Mouse (Mus musculus) embryonic facial prominence, embryonic 11.5 days (tissue): ENCODE data around the gene Fmo6. TPM values are rescaled to one million over a fixed set of nuclear protein-coding genes. Genes with fewer than 3 reads are reported as not detected.

Experiments used
- ATAC-seq: fragments of 200-750 bp; cut with Nextera tagmentation; replicated peaks from 2 replicates; pipeline ENCODE4 v1.8.0; 2017; ENCODE audit warnings: low read depth; ENCODE audit not compliant: insufficient number of reproducible peaks, low FRiP score, low TSS enrichment
- DNase-seq: peaks from one replicate; pipeline ENCODE4 v3.0.0-alpha.2; 2015; ENCODE audit warnings: low spot score
- H3K27ac ChIP-seq: fragments of 300-500 bp; sonication (generic); replicated peaks from 2 replicates; pipeline ENCODE4 v1.5.1; 2014; ENCODE audit warnings: mild to moderate bottlenecking, low read depth, low read length, control low read depth
- H3K27me3 ChIP-seq: fragments of 300-500 bp; sonication (generic); 2 replicates; pipeline ENCODE4 v1.6.1; 2014; ENCODE audit warnings: mild to moderate bottlenecking, low read length, moderate library complexity, mixed read lengths; ENCODE audit not compliant: control insufficient read depth, insufficient read depth
- H3K36me3 ChIP-seq: fragments of 300-500 bp; sonication (generic); replicated peaks from 2 replicates; pipeline ENCODE4 v1.6.1; 2014; ENCODE audit warnings: low read depth, mild to moderate bottlenecking, low read length, moderate library complexity, mixed read lengths; ENCODE audit not compliant: control insufficient read depth, insufficient read depth
- H3K4me1 ChIP-seq: fragments of 300-500 bp; sonication (generic); 2 replicates; pipeline ENCODE4 v1.6.1; 2014; ENCODE audit warnings: low read length, mixed read lengths; ENCODE audit not compliant: control insufficient read depth, insufficient read depth
- H3K4me2 ChIP-seq: fragments of 300-500 bp; sonication (generic); 2 replicates; pipeline ENCODE4 v1.6.1; 2014; ENCODE audit warnings: low read depth, mild to moderate bottlenecking, control low read depth, low read length, moderate library complexity
- H3K4me3 ChIP-seq: fragments of 300-500 bp; sonication (generic); 2 replicates; pipeline ENCODE4 v1.5.1; 2014; ENCODE audit warnings: low read depth, low read length, control low read depth
- H3K9ac ChIP-seq: fragments of 300-500 bp; sonication (generic); replicated peaks from 2 replicates; pipeline ENCODE4 v1.6.1; 2014; ENCODE audit warnings: mild to moderate bottlenecking, control low read depth, low read length
- H3K9me3 ChIP-seq: fragments of 300-500 bp; sonication (generic); replicated peaks from 2 replicates; pipeline ENCODE4 v1.6.1; 2016; ENCODE audit warnings: mild to moderate bottlenecking, low read length, inconsistent platforms, mixed read lengths; ENCODE audit not compliant: control insufficient read depth
- WGBS: fragments of 180-500 bp; shearing (Covaris S2); extraction: QIAGEN DNeasy Blood & Tissue Kit; methylation state at CpG from one replicate; pipeline ENCODE4 v1.1.7; 2014; 5-methylcytosine and 5-hydroxymethylcytosine counted together
- polyA plus RNA-seq: library from polyadenylated mRNA; unstranded; fragments of >200 nt; fragmentation: Nextera tagmentation; extraction: Ambion mirVana; gene quantifications from 2 replicates; pipeline ENCODE4 v1.2.1, GENCODE M21; 2014

Fmo6 gene
- polyA plus RNA-seq, 1 experiment from 2014 or later = not detected

DNA sequence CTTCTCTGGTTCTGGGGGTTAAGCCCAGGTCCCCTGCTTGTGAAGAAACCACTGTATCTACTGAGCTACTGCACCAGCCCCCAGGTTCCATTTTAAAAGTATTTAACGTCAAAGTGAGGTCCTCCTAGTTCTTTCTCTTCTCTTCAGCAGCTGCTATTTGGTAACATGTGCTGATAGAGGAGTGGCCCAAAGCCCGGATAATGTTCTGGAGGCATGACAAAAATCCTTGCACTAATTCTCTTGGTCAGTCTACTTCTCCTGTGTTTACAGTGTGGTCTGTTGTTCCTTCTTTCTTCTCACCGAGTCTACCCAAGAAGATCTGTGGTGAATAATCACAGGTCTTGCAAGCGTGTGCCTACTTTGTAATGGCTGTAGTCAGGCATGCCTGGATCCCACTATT, 54.6 kb downstream of the Fmo6 start:
- no peak for ATAC-seq
- Histone ChIP-seq H3K4me2 (no peak overlapping the region), H3K9me3 (no peaks in the 10 kb centered on the region), H3K4me1 (no peaks in the 10 kb centered on the region), H3K4me3 (no peak overlapping the region), H3K27ac (no peak overlapping the region), H3K9ac (no peak overlapping the region), H3K27me3 (no peaks in the 10 kb centered on the region), H3K36me3 (no peaks in the 10 kb centered on the region)
- 82% methylated on average over 4 of the region's 4 CpGs for WGBS
- DNase-seq = no peak

DNA sequence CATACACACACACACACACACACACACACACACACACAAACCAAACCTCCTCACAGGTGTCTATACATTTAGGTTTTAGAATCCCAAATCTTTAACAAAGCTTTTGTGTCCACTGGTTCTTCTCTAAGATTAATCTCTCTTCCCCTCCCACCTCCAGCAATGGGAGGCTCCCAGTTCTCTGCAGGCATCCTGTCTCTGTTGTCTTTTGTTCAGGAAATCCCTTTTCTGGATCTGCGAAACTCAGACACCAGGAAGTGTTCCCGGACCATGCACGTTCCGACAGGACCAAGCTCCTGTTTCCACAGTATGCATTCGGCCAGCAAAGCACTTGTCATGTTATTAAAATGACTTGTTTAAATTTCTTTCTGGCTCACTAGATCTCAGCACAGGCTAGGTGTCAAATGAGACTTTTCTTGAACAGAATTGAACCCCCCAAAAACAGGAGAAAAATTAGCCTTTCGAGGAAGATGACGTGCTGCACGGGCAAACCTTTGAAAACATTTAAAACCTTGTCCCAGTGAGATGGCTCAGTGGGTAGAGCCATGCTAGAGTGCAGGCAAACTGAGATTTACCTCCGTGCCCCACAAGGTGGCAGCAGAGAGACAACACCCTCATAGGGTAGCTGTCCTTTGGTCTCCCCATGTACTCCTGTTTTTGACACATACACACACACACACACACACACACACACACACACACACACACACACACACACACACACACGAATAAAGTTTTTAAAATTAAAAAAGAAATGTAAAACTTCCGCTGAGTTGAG, 57.5 kb downstream of the Fmo6 start:
- Histone ChIP-seq H3K9me3 (no peaks in the 10 kb centered on the region), H3K9ac (no peak overlapping the region), H3K27ac (no peak overlapping the region), H3K4me3 (no peak overlapping the region), H3K36me3 (no peaks in the 10 kb centered on the region), H3K27me3 (no peaks in the 10 kb centered on the region), H3K4me1 (no peaks in the 10 kb centered on the region), H3K4me2 (no peak overlapping the region)
- WGBS = 63% methylated on average over 11 of the region's 11 CpGs
- peak; percentile 61 for DNase-seq
- no peak for ATAC-seq

DNA sequence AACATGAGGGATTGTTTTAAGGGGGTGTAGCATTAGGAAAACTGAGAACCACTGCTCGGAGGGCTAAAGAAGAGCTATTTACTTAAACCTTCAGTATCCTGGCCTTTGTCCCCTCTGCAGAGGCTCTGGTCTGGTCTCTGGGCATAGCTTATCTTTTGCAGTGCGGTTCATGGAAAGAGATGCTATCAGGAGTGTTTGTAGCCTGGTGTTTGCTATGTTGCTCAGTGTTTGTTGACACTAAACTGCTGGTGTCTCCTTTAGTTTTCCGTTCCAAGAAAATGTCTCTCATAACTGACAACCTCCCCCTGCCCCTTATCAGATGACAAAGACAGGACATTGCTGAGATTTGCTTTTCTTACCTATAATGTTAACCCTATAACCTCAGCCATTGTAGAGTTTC, 62.2 kb downstream of the Fmo6 start:
- Histone ChIP-seq H3K4me3 (no peak overlapping the region), H3K4me2 (no peak overlapping the region), H3K4me1 (no peaks in the 10 kb centered on the region), H3K9ac (no peak overlapping the region), H3K9me3 (no peaks in the 10 kb centered on the region), H3K27me3 (no peaks in the 10 kb centered on the region), H3K27ac (no peak overlapping the region), H3K36me3 (no peaks in the 10 kb centered on the region)
- DNase-seq (no peak), ATAC-seq (no peak)
- 54% methylated on average over 3 of the region's 3 CpGs for WGBS

DNA sequence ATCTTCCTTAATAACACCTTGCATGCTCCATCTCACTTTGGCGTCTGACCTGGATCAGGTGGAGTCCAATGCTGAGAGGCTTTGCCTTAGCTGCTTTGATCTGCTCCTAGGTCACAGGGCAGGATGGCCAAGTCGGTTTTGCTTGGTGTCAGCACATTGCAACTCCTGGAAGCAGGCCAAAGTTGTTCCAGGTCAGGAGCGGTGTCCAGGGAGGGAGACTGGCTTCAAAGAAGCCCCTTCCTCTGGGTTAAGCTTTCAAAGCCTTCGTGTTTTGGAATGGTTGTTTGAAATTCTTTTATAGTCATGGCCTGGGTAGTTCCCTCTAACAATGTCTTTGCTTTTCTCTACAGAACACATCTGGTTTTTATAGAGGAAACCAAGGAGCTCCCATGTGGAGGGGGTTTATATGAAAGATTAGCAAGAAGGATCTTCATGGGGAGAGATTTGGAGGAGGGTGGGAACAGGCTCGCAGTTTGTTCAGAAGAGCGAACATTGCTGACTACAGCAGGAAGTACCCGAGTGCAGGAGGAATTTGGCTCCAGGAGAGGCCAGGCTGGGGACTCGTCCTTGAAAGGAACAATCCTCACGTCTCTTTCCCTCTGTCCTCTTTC, 65.5 kb downstream of the Fmo6 start:
- H3K27ac ChIP-seq = peak overlapping the region; percentile 75
- ATAC-seq (peak; percentile 85), DNase-seq (peak; percentile 60)
- no peaks in the 10 kb centered on the region for H3K36me3 ChIP-seq
- H3K4me1 ChIP-seq = no peaks in the 10 kb centered on the region
- H3K9me3 ChIP-seq = no peaks in the 10 kb centered on the region
- no peaks in the 10 kb centered on the region for H3K27me3 ChIP-seq
- H3K4me2 ChIP-seq = no peak overlapping the region
- H3K4me3 ChIP-seq = no peak overlapping the region
- peak overlapping the region; percentile 22; the same call in 1 of the 2 replicates for H3K9ac ChIP-seq
- WGBS = 21% methylated on average over 9 of the region's 9 CpGs

DNA sequence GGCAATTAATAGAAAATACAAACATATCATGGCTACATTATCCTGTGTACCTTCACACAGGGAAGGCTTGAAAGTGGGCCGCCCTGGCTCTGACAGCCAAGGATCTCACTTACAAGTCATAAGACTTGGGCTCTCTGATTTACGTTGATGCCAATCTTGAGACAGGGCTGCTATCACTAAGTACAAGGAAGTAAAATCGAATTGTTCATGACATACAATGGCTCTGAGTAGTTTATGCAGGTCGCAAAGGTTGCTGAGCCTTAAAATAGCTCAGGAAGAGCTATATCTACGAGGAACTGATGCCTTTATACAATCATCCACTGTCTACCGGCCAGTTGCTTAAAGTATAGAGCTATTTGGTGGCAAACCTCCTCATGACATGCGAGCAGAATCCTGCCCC, 66.3 kb downstream of the Fmo6 start:
- Histone ChIP-seq H3K9me3 (no peaks in the 10 kb centered on the region), H3K27ac (peak overlapping the region; percentile 75; the same call in 1 of the 2 replicates), H3K4me1 (no peaks in the 10 kb centered on the region), H3K27me3 (no peaks in the 10 kb centered on the region), H3K9ac (no peak overlapping the region), H3K4me2 (no peak overlapping the region), H3K4me3 (no peak overlapping the region), H3K36me3 (no peaks in the 10 kb centered on the region)
- 79% methylated on average over 7 of the region's 7 CpGs for WGBS
- no peak for ATAC-seq
- no peak for DNase-seq

DNA sequence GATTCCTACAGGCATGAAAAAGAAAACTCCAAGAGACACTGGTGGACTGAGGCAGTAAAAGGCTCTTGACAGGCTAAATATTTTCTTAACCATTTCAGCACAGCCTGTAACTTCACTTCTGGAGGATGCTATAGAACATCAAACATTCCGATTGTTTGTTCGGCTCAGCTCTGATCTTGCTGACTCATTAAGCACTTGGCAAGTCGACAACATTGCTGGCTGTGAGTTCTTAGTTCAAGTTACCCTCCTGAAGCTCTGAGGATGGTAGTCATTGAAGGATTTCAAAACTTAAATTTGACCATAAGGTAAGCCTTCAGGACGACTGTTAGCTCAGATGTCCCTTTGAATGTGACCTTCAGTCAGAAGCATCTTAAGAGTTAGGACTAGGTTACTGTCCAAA, 69.9 kb downstream of the Fmo6 start:
- no peak overlapping the region for H3K4me3 ChIP-seq
- no peaks in the 10 kb centered on the region for H3K36me3 ChIP-seq
- no peak overlapping the region for H3K4me2 ChIP-seq
- H3K9ac ChIP-seq = no peak overlapping the region
- ATAC-seq (no peak), DNase-seq (no peak)
- H3K27me3 ChIP-seq = no peaks in the 10 kb centered on the region
- no peak overlapping the region for H3K27ac ChIP-seq
- no peaks in the 10 kb centered on the region for H3K4me1 ChIP-seq
- no peaks in the 10 kb centered on the region for H3K9me3 ChIP-seq
- 87% methylated on average over 4 of the region's 4 CpGs for WGBS

Other genes with a start within 250 kb of the Fmo6 start
- gene Prrc2c, start 197.0 kb downstream of the Fmo6 start, polyA plus RNA-seq = 156 and 164 TPM in 2 replicates
- gene Fmo4, start 123.5 kb downstream of the Fmo6 start, polyA plus RNA-seq = 0.21 and 0.32 TPM in 2 replicates
- 7.8 and 9.1 TPM in 2 replicates for gene Fmo1, start 70.9 kb downstream of the Fmo6 start, polyA plus RNA-seq
- 0.67 TPM in 1 of 2 replicates, not detected in the other for gene Fmo2, start 38.8 kb downstream of the Fmo6 start, polyA plus RNA-seq
- not detected in 2 replicates for gene Fmo3, start 47.0 kb upstream of the Fmo6 start, polyA plus RNA-seq
- gene Mroh9, start 148.2 kb upstream of the Fmo6 start, polyA plus RNA-seq = not detected in 2 replicates